Mouse (Mus musculus) skeletal muscle tissue, adult 2 months (tissue): ENCODE results near the gene Flot2.
A peak's percentile ranks its signal among the peaks of the same experiment; 100 is the strongest.

Source experiments
- DNase-seq: peaks from one replicate; pipeline ENCODE4 v3.0.0-alpha.2; 2012; ENCODE audit warnings: low read depth, low spot score

The Flot2 gene

GRCm38 (mm10) chr11:78059833-78060757 lies 22.4 kb downstream of the Flot2 start:
- DNase-seq = peak; percentile 67

- DNase-seq = no peak
Observed at GRCm38 (mm10) chr11:78062563-78062962, 24.8 kb downstream of the Flot2 start.

GRCm38 (mm10) chr11:78065906-78066305 lies 28.2 kb downstream of the Flot2 start:
- DNase-seq = no peak

- no peak for DNase-seq
Observed at GRCm38 (mm10) chr11:78066641-78067040, 28.9 kb downstream of the Flot2 start.

GRCm38 (mm10) chr11:78067566-78067965 lies 29.8 kb downstream of the Flot2 start:
- DNase-seq = no peak

GRCm38 (mm10) chr11:78069130-78069529 lies 31.4 kb downstream of the Flot2 start:
- no peak for DNase-seq

GRCm38 (mm10) chr11:78069646-78070045 lies 31.9 kb downstream of the Flot2 start:
- DNase-seq = no peak

GRCm38 (mm10) chr11:78071938-78072337 lies 34.2 kb downstream of the Flot2 start:
- no peak for DNase-seq

GRCm38 (mm10) chr11:78072425-78073130 lies 34.8 kb downstream of the Flot2 start:
- no peak for DNase-seq

GRCm38 (mm10) chr11:78073577-78074276 lies 36.0 kb downstream of the Flot2 start:
- DNase-seq = no peak

GRCm38 (mm10) chr11:78074277-78074652 lies 36.5 kb downstream of the Flot2 start:
- no peak for DNase-seq

- DNase-seq = no peak
Observed at GRCm38 (mm10) chr11:78074666-78075065, 36.9 kb downstream of the Flot2 start.

- DNase-seq = peak; percentile 81
Observed at GRCm38 (mm10) chr11:78079961-78080921, 42.5 kb downstream of the Flot2 start, which contains the start of gene Eral1. Gene Eral1 (minus strand): TSS chr11:78080383.

GRCm38 (mm10) chr11:78083595-78083994 lies 45.9 kb downstream of the Flot2 start:
- no peak for DNase-seq

- DNase-seq = no peak
Observed at GRCm38 (mm10) chr11:78086925-78087479, 49.3 kb downstream of the Flot2 start.

GRCm38 (mm10) chr11:78087756-78088281 lies 50.1 kb downstream of the Flot2 start:
- DNase-seq = no peak

- DNase-seq = no peak
Observed at GRCm38 (mm10) chr11:78094137-78094503, 56.4 kb downstream of the Flot2 start.

GRCm38 (mm10) chr11:78094504-78095143 lies 56.9 kb downstream of the Flot2 start, which contains the start of gene Fam222b:
Gene Fam222b (plus strand): TSS chr11:78094660.
- DNase-seq = peak; percentile 92

- no peak for DNase-seq
Observed at GRCm38 (mm10) chr11:78095144-78095516, 57.4 kb downstream of the Flot2 start.

- no peak for DNase-seq
Observed at GRCm38 (mm10) chr11:78097077-78097476, 59.3 kb downstream of the Flot2 start.
